Mouse (Mus musculus): Measurements from ENCODE around the gene Smim4.

DNA sequence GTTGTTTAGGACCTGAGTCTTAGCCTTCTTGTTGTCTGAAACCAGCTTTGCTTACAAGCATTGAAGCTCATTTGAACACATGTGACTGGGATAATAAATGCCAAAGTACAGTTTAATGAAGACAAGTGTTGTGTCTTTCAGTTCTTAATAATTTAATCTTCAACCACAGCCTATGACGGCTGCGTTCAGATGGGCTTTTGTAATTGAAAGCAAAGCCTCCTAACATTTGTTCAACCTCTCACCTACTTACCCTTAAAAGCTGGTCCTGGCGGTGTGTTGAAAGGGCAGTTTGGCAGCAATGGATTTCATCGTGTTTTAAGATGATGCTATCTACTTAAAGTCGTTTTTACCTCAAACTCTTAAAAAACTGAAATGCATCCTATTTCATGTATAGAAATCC lies 16.6 kb downstream of the Smim4 start:
- TF ChIP-seq CTCF (IDR thresholded peaks at IDR 0.05), result no peak
- no peak for TF ChIP-seq EP300 (IDR thresholded peaks at IDR 0.05)
